Mouse (Mus musculus) ES-E14 (cell line): ENCODE measurements at regions not wholly inside any gene's neighbourhood (a gene's known extent, or its start where the extent isn't known, plus 50 kb on each side); places are given as distances from the start of the nearest gene placed in this dataset.

Experiments used
- HCFC1 ChIP-seq: IDR thresholded peaks from 2 replicates; pipeline ENCODE4 v1.6.1; 2012; ENCODE audit warnings: low read length, inconsistent platforms, borderline replicate concordance; ENCODE audit not compliant: insufficient read depth
- MAFK ChIP-seq: IDR thresholded peaks from 2 replicates; pipeline ENCODE4 v1.6.1; 2014; ENCODE audit warnings: mild to moderate bottlenecking, low read depth, low read length, inconsistent platforms; ENCODE audit not compliant: insufficient read depth
- ZC3H11A ChIP-seq: IDR thresholded peaks from 2 replicates; pipeline ENCODE4 v1.6.1; 2012; ENCODE audit warnings: low read depth, mild to moderate bottlenecking, inconsistent platforms, low read length, borderline replicate concordance
- ZNF384 ChIP-seq: IDR thresholded peaks from 2 replicates; pipeline ENCODE4 v1.6.1; 2012; ENCODE audit warnings: low read depth, low read length, inconsistent platforms

DNA sequence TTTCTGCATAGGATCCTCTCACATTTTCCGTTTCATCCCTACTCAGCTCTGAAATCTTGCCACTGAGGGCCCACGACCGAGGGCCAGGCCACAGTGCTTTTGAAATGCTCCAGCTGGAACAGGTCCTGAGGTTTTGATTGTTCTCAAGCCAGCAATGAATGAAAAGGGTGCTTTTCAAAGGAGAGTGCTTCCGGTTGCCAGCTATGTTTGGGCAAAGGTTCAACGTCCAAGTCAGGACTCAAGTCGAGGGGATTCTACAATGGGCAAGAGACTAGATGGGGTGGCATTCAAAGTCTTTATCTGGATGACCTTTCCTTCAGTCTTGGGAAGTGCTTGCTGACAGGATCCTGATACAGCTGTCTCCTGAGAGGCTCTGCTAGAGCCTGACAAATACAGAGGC lies 89.8 kb downstream of the Gm21750 start:
- no peak for TF ChIP-seq ZNF384
- TF ChIP-seq HCFC1, result no peak
- no peak for TF ChIP-seq ZC3H11A
- TF ChIP-seq MAFK, result no peak
